Mouse (Mus musculus): Measurements from ENCODE around the gene Atpaf2. TPM values are rescaled to one million over a fixed set of nuclear protein-coding genes. Genes with fewer than 3 reads are reported as not detected.

Atpaf2 gene
- polyA plus RNA-seq, 1 experiment from 2014 or later, result 39.4 TPM

DNA sequence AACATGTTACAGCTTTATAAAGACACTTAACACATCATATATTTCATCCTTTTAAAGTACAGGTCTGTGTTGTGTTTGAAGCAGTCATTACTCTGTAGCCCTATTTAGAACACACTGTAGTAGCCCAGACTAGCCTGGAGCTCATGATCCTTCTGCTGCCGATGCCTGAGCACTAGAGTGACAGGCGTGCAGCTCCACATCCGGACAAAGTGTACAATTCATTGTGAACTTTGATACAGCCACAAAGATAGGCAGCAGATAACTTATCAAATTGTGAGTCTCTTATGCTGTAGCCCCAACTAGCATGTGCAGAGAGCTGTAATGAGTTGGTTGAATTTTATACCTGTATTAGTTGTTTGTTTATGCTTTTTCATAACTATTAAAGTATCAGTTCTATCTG is 9.4 kb upstream of the Atpaf2 start:
- Histone ChIP-seq H3K27me3 (no peaks in the 10 kb centered on the region), H3K9me3 (no peaks in the 10 kb centered on the region), H3K27ac (no peak overlapping the region), H3K9ac (replicated peaks) (no peak overlapping the region), H3K36me3 (peaks cover 47% of the 10 kb centered on the region), H3K4me1 (replicated peaks) (no peaks in the 10 kb centered on the region), H3K4me3 (replicated peaks) (no peak overlapping the region), H3K4me2 (replicated peaks) (no peak overlapping the region)
- ATAC-seq, result no peak
- WGBS, result 91% methylated on average over 3 of the region's 3 CpGs

DNA sequence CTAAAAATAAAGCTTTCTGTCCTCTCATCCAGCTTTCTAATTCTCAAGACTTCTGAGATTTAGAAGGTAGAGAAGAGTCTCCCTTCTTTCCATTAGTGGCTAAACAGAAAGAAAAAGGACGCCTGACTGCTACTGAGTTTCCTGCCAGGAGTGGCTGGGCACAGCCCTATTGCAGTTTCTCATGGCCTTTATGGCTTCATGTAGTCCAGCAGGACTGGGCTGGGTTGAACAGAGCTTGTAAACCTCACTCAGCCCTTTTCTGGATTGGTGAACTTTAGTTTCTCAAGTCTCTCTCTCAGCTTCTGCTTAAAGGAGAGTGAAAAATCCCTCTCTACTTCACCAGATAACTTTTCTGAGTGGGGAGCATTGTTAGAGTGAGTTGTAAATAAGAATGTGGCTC is 8.2 kb upstream of the Atpaf2 start:
- Histone ChIP-seq H3K27ac (no peak overlapping the region), H3K9ac (replicated peaks) (no peak overlapping the region), H3K4me1 (replicated peaks) (no peaks in the 10 kb centered on the region), H3K27me3 (no peaks in the 10 kb centered on the region), H3K36me3 (peaks cover 35% of the 10 kb centered on the region), H3K9me3 (no peaks in the 10 kb centered on the region), H3K4me2 (replicated peaks) (no peak overlapping the region), H3K4me3 (replicated peaks) (no peak overlapping the region)
- ATAC-seq, result no peak
- WGBS, result 76% methylated on average over 1 of the region's 1 CpGs

DNA sequence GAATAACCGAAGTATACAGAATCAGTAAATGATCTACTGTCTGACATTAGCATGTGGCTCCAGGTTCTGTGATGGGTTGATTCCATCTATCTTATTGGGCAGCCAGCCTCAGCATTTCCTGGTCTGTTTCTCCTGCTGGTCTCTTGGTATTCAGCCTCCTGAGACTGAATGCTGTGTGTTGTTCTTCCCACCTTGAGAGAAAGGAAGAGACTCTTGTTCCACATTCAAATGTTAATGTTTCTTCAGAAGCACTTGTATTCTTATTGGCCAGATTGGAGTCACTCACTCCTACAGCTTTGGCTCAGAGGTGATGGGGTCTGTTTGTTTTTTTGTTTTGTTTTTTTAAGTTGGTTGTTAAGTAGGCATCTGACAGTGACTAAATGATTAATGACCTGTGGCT is 4.7 kb upstream of the Atpaf2 start:
- H3K4me3 ChIP-seq (replicated peaks), result no peak overlapping the region
- H3K9ac ChIP-seq (replicated peaks), result no peak overlapping the region
- H3K4me2 ChIP-seq (replicated peaks), result no peak overlapping the region
- ATAC-seq, result no peak
- peaks cover 18% of the 10 kb centered on the region for H3K36me3 ChIP-seq
- peaks cover 17% of the 10 kb centered on the region for H3K4me1 ChIP-seq (replicated peaks)
- 74% methylated on average over 1 of the region's 1 CpGs for WGBS
- no peak overlapping the region for H3K27ac ChIP-seq
- no peaks in the 10 kb centered on the region for H3K9me3 ChIP-seq
- no peaks in the 10 kb centered on the region for H3K27me3 ChIP-seq

DNA sequence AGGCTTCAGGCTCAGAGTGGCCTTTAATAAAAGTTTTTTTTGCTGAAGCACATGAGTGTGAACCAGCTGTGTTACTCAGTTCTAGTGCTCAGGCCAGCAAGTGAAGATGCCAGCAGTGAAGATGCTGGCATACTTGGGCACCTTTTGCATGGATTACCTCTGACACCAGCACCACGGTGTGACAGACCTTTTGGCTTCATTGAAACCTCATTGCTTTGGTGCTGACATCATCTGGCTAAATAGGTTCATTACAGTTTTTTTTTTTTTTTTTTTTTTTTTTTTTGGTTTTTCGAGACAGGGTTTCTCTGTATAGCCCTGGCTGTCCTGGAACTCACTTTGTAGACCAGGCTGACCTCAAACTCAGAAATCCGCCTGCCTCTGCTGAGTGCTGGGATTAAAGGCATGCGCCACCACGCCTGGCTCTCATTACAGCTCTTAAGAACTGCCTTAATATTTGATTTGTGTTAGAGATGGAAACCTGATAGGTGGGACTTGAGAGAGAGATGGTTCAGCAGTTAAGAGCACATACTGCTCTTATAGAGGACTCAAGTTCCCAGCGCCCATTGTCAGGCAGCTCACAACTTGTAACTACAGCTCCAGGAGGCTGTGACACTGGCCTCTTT is 3.9 kb upstream of the Atpaf2 start:
- Histone ChIP-seq H3K27me3 (no peaks in the 10 kb centered on the region), H3K9ac (replicated peaks) (no peak overlapping the region), H3K27ac (no peak overlapping the region), H3K4me1 (replicated peaks) (peaks cover 19% of the 10 kb centered on the region), H3K9me3 (no peaks in the 10 kb centered on the region), H3K4me2 (replicated peaks) (no peak overlapping the region), H3K36me3 (peaks cover 10% of the 10 kb centered on the region), H3K4me3 (replicated peaks) (no peak overlapping the region)
- 61% methylated on average over 6 of the region's 6 CpGs for WGBS
- no peak for ATAC-seq

DNA sequence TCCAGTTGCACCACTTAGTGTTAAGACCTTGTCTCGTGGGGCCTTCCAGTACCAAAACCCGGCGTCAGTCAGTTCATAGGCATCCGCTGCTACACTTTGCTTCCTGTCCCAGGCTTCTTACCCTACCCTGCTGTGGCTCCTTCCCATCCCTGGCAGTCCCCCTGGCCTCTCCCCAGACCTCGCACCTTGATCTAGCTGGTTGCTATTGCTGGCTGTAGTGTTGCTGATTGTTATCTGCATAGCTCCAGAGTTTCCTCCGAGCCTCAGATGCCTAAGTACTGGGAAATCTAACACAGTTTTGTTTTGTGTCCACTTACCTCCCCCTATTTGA is 181 bp upstream of the Atpaf2 start:
- H3K27me3 ChIP-seq, result no peaks in the 10 kb centered on the region
- peak overlapping the region; percentile 79; the same call in 1 of the 2 replicates for H3K27ac ChIP-seq
- no peak for ATAC-seq
- H3K9me3 ChIP-seq, result no peaks in the 10 kb centered on the region
- no peaks in the 10 kb centered on the region for H3K36me3 ChIP-seq
- WGBS, result 32% methylated on average over 6 of the region's 6 CpGs
- H3K4me1 ChIP-seq (replicated peaks), result peaks cover 43% of the 10 kb centered on the region
- H3K4me2 ChIP-seq (replicated peaks), result peak overlapping the region; percentile 95
- peak overlapping the region; percentile 87 for H3K9ac ChIP-seq (replicated peaks)
- H3K4me3 ChIP-seq (replicated peaks), result peak overlapping the region; percentile 82

DNA sequence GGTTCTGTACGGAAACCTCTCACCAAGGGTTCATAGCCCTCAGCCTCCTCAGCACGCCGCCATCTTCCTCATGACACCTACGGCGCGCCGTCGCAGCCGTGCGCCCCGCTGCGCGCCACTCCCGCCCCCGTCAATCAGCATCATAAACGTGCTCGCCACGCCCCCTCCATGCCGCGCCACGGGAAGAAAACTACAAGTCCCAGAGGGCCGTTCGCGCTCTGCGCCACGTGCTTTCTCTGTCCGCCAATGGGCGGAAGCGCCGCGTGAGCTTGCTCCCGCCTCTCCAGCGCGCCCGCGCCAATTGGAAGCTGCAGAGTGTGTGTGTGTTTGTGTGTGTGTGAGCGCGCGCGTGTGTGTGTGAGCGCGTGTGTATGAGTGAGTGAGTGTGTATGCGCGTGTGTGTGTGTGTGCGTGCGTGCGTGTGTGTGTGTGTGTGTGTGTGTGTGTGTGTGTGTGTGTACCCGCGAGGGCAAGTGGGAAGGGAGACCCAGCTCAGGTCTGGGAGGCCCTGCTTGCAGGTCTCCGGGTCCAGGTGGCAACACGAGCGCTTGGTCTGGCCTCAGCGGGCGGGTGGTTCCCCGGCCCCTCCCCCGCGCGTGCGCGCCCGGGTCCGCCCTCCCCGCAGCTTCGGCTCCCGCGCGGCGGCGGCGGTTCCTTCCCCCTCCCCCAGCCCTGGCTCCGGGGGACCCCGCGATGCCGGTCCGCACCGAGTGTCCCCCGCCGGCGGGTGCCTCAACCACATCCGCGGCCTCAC is 1.1 kb downstream of the Atpaf2 start, which contains the start of gene Gid4:
Gene Gid4 (plus strand): TSS at position 183 of the 754 bp plus-strand sequence.
- Histone ChIP-seq H3K27me3 (no peaks in the 10 kb centered on the region), H3K27ac (peak within 1 kb of the TSS; percentile 79), H3K9me3 (no peaks in the 10 kb centered on the region), H3K4me1 (replicated peaks) (peaks cover 43% of the 10 kb centered on the region), H3K4me2 (replicated peaks) (peak within 1 kb of the TSS; percentile 95), H3K9ac (replicated peaks) (peak within 1 kb of the TSS; percentile 87), H3K4me3 (replicated peaks) (peak within 1 kb of the TSS; percentile 82), H3K36me3 (no peaks in the 10 kb centered on the region)
- WGBS, result under 1% methylated on average over 75 of the region's 81 CpGs
- peak; percentile 97 for ATAC-seq

DNA sequence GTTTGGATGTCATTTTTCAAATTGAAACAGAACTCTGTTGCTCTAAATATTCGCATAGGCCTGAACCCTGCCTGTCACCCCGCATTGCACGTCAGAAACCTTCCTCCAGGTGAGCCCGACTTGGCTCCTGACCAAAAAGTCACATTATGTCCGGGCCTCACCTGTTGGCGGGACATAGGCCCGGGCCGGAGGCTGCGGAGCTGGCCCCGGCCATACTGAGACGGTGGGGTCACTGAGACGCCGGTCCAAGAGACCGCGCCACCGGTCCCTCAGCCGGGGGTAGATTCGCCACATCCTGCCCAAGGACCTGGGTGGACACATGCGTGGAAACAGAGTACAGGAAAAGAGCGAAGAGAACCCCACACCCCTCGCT is 1.7 kb downstream of the Atpaf2 start:
- under 1% methylated on average over 21 of the region's 21 CpGs for WGBS
- no peak; the same call in 1 of the 2 replicates for ATAC-seq
- no peaks in the 10 kb centered on the region for H3K27me3 ChIP-seq
- H3K4me2 ChIP-seq (replicated peaks), result peak overlapping the region; percentile 95
- H3K27ac ChIP-seq, result peak overlapping the region; percentile 68
- peak overlapping the region; percentile 85 for H3K9ac ChIP-seq (replicated peaks)
- peak overlapping the region; percentile 82 for H3K4me3 ChIP-seq (replicated peaks)
- peaks cover 43% of the 10 kb centered on the region for H3K4me1 ChIP-seq (replicated peaks)
- H3K36me3 ChIP-seq, result no peaks in the 10 kb centered on the region
- H3K9me3 ChIP-seq, result no peaks in the 10 kb centered on the region

DNA sequence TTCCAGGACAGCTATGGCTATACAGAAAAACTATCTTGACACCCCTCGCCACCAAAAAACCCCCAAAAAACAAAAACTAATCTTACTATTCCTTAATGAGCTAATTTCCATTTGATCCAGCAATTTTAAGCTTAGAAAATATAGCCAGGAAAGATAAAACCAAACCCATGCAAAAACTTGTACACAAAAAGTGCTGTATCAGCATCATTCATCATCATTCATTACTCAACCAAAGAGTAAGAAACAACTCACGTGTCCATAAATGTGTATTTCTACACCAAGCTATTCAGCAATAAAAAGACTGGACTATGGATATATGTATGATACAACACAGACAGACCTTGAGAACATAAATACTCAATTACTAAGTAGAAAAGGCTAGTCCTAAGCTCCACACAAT is 5.3 kb downstream of the Atpaf2 start:
- H3K9me3 ChIP-seq, result no peaks in the 10 kb centered on the region
- no peak overlapping the region for H3K4me3 ChIP-seq (replicated peaks)
- no peak for ATAC-seq
- no peak overlapping the region for H3K9ac ChIP-seq (replicated peaks)
- peaks cover 25% of the 10 kb centered on the region for H3K4me1 ChIP-seq (replicated peaks)
- 93% methylated on average over 2 of the region's 2 CpGs for WGBS
- no peaks in the 10 kb centered on the region for H3K27me3 ChIP-seq
- H3K36me3 ChIP-seq, result peaks cover 13% of the 10 kb centered on the region
- H3K27ac ChIP-seq, result no peak overlapping the region
- no peak overlapping the region for H3K4me2 ChIP-seq (replicated peaks)

DNA sequence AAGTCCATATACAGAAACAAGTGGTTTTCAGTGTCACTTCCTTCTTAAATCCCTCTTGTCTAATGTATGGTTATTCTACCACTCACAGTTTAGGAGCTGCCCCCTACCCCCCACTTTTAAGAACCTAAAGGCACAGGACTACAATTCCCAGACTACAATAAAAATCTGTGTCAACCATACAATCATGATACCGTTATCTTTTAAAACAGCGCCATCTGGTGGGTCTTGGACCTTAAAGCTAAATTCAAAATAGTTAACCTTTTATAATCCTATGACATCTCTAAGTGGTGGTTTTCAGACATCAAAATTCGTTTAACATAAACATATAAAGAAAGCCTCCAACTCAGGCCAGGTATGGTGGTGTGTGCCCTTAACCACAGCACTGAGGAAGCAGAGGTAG is 6.1 kb downstream of the Atpaf2 start:
- WGBS, result 16% methylated on average over 3 of the region's 3 CpGs
- no peaks in the 10 kb centered on the region for H3K27me3 ChIP-seq
- no peak for ATAC-seq
- H3K36me3 ChIP-seq, result peaks cover 20% of the 10 kb centered on the region
- no peak overlapping the region for H3K27ac ChIP-seq
- H3K4me3 ChIP-seq (replicated peaks), result no peak overlapping the region
- no peak overlapping the region for H3K4me2 ChIP-seq (replicated peaks)
- H3K4me1 ChIP-seq (replicated peaks), result peaks cover 24% of the 10 kb centered on the region
- no peaks in the 10 kb centered on the region for H3K9me3 ChIP-seq
- H3K9ac ChIP-seq (replicated peaks), result no peak overlapping the region

DNA sequence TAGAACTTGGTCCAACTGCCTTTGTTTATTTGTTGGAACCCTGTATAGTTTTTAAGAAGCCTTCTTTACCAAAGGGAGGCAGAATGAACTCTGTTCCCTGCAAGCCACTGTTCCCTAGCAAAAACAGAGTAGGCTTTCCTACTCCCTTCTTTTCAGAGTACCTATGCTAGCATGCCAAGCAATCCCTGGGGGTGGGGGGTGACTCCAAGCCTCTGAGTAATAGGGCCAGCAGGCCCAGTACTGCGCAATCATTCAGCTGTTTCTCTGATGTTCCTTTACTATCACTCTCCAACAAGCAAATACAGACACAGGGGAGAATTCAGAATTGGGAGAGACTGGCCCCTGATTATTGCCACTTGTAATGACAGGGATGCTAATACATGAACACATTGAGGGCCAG is 11.7 kb downstream of the Atpaf2 start:
- WGBS, result 97% methylated on average over 1 of the region's 1 CpGs
- no peak for ATAC-seq
- H3K4me2 ChIP-seq (replicated peaks), result no peak overlapping the region
- H3K36me3 ChIP-seq, result peaks cover 71% of the 10 kb centered on the region
- H3K27me3 ChIP-seq, result no peaks in the 10 kb centered on the region
- H3K4me1 ChIP-seq (replicated peaks), result no peaks in the 10 kb centered on the region
- no peak overlapping the region for H3K9ac ChIP-seq (replicated peaks)
- H3K27ac ChIP-seq, result no peak overlapping the region
- H3K9me3 ChIP-seq, result no peaks in the 10 kb centered on the region
- H3K4me3 ChIP-seq (replicated peaks), result no peak overlapping the region

DNA sequence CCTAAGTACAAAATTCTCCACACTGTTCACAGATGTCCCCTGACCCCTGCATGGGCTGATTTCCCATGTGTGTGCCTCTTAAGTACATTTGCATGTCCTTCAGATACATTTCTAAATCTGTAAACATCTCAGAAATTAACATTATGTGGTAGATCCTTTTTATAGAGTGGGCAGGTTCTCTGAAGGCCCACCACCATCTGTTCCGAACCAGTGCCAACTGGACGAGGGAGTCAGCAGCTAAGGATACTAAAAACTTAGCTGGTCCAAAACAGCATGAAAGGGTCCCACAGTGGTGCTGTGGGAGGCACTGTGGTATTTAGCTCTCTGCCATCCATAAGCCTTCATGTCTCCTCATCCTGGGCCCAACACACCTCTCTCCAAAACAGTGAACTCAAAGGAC is 21.1 kb downstream of the Atpaf2 start:
- Histone ChIP-seq H3K36me3 (peaks cover 28% of the 10 kb centered on the region), H3K4me3 (replicated peaks) (no peak overlapping the region), H3K9ac (replicated peaks) (no peak overlapping the region), H3K27me3 (no peaks in the 10 kb centered on the region), H3K27ac (no peak overlapping the region), H3K4me2 (replicated peaks) (no peak overlapping the region), H3K9me3 (no peaks in the 10 kb centered on the region), H3K4me1 (replicated peaks) (0 out of 2 replicates have a peak, but pooled peaks cover 2% of the 10 kb centered on the region)
- no peak for ATAC-seq
- WGBS, result 89% methylated on average over 2 of the region's 2 CpGs

DNA sequence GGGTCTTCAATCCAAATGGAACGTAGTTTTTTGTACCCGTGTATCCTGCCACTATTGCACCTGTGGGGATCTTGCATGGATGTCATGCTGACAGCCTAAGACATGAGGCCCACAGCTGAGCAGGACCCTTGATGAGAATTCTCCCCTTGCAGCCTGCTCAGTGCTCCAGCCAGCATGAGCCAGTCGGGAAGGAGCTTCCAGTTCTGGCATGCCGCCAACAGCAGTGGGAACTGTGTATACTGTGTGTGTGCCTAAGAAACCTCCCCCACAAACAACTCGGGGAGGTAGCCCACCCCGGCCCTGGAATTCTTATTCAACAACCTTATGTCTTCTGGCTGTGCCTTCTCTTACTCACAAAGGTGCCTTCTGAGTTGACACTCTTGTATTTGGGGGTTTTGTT is 21.7 kb downstream of the Atpaf2 start:
- H3K4me2 ChIP-seq (replicated peaks), result no peak overlapping the region
- H3K4me3 ChIP-seq (replicated peaks), result no peak overlapping the region
- peaks cover 22% of the 10 kb centered on the region for H3K36me3 ChIP-seq
- no peak for ATAC-seq
- no peak overlapping the region for H3K27ac ChIP-seq
- no peaks in the 10 kb centered on the region for H3K27me3 ChIP-seq
- 72% methylated on average over 6 of the region's 6 CpGs for WGBS
- H3K9me3 ChIP-seq, result no peaks in the 10 kb centered on the region
- H3K9ac ChIP-seq (replicated peaks), result no peak overlapping the region
- H3K4me1 ChIP-seq (replicated peaks), result 0 out of 2 replicates have a peak, but pooled peaks cover 2% of the 10 kb centered on the region

Data from midbrain, embryonic 13.5 days (tissue).